Mouse (Mus musculus): Measurements from ENCODE around the gene Gm45062.

GRCm38 (mm10) chr6:8521231-8521630 lies 262.0 kb downstream of the Gm45062 start:
- TF ChIP-seq CTCF (IDR thresholded peaks at IDR 0.05; ENCODE audit: extremely low read depth, insufficient read depth, insufficient read length, insufficient replicate concordance) (no peak), POLR2A (IDR thresholded peaks at IDR 0.05; ENCODE audit: low read depth, low read length) (no peak)

Measured in spleen, adult 2 months (tissue).